Mouse (Mus musculus): ENCODE measurements around the gene Bfar. TPM values are rescaled to one million over a fixed set of nuclear protein-coding genes. Genes with fewer than 3 reads are reported as not detected.
"Not testable (repeated sequence)": the region's sequence is repeated elsewhere in the genome, so short reads cannot be mapped to it uniquely, and the experiment has no call there.

Gene Bfar
- total and polyA plus RNA-seq, 3 experiments: 3.5 to 34.6 (median 32.5) TPM

DNA sequence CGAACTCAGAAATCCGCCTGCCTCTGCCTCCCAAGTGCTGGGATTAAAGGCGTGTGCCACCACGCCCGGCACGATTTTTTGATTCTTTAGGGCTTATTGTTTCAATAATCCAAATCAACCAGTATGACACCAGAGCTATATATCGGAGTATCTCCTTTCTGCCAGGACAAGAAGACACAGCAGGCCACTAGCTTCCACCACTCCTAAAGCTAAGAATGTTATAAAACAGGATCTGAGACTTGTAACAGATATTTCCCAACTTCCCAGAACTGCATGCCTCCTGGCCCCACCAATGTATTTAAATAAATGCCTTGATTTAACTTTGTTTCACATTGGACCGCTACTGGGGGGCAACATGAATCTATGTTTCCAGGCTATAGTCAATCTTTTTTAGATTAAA, 76.0 kb downstream of the Bfar start:
- no peak for ATAC-seq (ENCODE audit: extremely low read depth, insufficient number of reproducible peaks, low FRiP score, poor library complexity, severe bottlenecking)
- no peak overlapping the region for H3K4me3 ChIP-seq (ENCODE audit: low read depth, low read length)
- TF ChIP-seq GATA1 (IDR thresholded peaks at IDR 0.05; ENCODE audit: borderline replicate concordance, low read length) (no peak), POLR2AphosphoS5 (IDR thresholded peaks at IDR 0.05; ENCODE audit: insufficient replicate concordance, low read depth, low read length) (no peak), CTCF (IDR thresholded peaks at IDR 0.05; ENCODE audit: low read depth, low read length) (no peak), GATA2 (IDR thresholded peaks at IDR 0.05; ENCODE audit: borderline replicate concordance, low read depth, low read length) (no peak), TAL1 (conservative IDR thresholded peaks at IDR 0.05; ENCODE audit: low read depth, low read length) (no peak)
- DNase-seq (ENCODE audit: low spot score): no peak
- H3K4me1 ChIP-seq (ENCODE audit: insufficient read depth, low read depth, low read length): peaks cover 3% of the 10 kb centered on the region; the same call in 1 of the 2 replicates
- H3K9me3 ChIP-seq (replicated peaks): no peaks in the 10 kb centered on the region
- H3K36me3 ChIP-seq (replicated peaks): no peaks in the 10 kb centered on the region
- H3K27me3 ChIP-seq (ENCODE audit: insufficient read depth, low read length): peaks cover 3% of the 10 kb centered on the region

DNA sequence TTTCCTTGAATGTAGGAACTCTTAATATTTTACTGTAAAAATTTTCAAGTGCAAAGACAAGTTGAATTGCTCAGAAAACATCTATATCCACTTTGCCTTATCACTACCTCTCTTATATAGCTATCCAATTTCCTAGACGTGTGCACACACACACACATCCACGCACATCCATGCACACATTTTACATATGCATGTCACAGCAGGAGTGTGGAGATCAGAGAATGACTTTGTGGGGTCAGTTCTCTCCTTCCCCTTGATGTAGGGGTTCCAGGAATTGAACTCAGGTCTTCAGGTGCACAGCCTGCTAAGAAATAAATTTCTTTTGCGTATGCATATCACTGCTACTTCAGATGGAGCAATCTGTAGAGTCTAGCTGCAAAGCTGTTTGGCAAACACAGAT, 76.5 kb downstream of the Bfar start:
- Histone ChIP-seq H3K9me3 (replicated peaks) (no peaks in the 10 kb centered on the region), H3K27me3 (ENCODE audit: insufficient read depth, low read length) (peaks cover 3% of the 10 kb centered on the region), H3K36me3 (replicated peaks) (no peaks in the 10 kb centered on the region), H3K4me3 (ENCODE audit: low read depth, low read length) (no peak overlapping the region), H3K4me1 (ENCODE audit: insufficient read depth, low read depth, low read length) (peaks cover 3% of the 10 kb centered on the region; the same call in 1 of the 2 replicates)
- ATAC-seq (ENCODE audit: extremely low read depth, insufficient number of reproducible peaks, low FRiP score, poor library complexity, severe bottlenecking): no peak
- DNase-seq (ENCODE audit: low spot score): no peak
- TF ChIP-seq POLR2AphosphoS5 (IDR thresholded peaks at IDR 0.05; ENCODE audit: insufficient replicate concordance, low read depth, low read length) (no peak), TAL1 (conservative IDR thresholded peaks at IDR 0.05; ENCODE audit: low read depth, low read length) (no peak), GATA1 (IDR thresholded peaks at IDR 0.05; ENCODE audit: borderline replicate concordance, low read length) (no peak), GATA2 (IDR thresholded peaks at IDR 0.05; ENCODE audit: borderline replicate concordance, low read depth, low read length) (no peak), CTCF (IDR thresholded peaks at IDR 0.05; ENCODE audit: low read depth, low read length) (no peak)

DNA sequence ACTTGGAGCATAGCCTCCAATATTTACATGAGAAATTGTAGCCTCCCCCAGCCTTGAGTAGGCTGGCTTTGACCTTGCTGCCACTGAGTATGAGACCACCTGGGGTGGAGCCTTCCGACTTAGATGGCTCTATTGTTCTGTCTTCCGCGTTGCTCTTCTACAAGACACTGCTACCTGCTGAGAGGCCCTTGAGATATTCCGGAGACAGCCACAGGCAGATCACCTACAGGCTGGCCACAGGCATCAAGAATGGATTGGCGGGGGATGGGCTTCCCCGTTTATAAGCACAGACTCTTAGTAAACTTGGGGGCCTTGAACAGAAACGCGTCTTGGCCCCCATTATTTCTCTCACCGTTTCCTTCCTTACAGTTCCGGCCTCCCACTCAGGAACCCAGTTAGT, 77.2 kb downstream of the Bfar start:
- not testable (repeated sequence) for ATAC-seq (ENCODE audit: extremely low read depth, insufficient number of reproducible peaks, low FRiP score, poor library complexity, severe bottlenecking); H3K4me1 ChIP-seq (ENCODE audit: insufficient read depth, low read depth, low read length); H3K36me3 ChIP-seq (replicated peaks); H3K9me3 ChIP-seq (replicated peaks); H3K27me3 ChIP-seq (ENCODE audit: insufficient read depth, low read length); H3K4me3 ChIP-seq (ENCODE audit: low read depth, low read length); DNase-seq (ENCODE audit: low spot score)

DNA sequence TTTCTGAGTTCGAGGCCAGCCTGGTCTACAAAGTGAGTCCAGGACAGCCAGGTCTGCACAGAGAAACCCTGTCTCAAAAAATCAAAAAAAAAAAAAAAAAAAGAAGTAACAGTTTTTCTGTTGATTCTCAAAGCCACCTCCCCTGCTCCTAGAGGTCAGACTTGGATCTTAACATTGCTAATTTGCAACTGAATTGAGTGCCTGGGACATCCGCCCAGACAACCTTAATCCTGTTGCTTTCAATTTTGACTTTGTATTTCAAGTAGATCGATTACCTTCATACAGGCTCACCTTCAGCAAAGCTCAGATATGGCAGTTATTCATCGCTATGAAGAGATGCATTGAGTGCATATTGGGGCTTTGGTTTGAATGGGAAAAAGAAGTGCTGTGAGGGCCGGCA, 77.6 kb downstream of the Bfar start:
- no peak for DNase-seq (ENCODE audit: low spot score)
- Histone ChIP-seq H3K4me1 (ENCODE audit: insufficient read depth, low read depth, low read length) (peaks cover 3% of the 10 kb centered on the region), H3K4me3 (ENCODE audit: low read depth, low read length) (no peak overlapping the region), H3K9me3 (replicated peaks) (no peaks in the 10 kb centered on the region), H3K36me3 (replicated peaks) (no peaks in the 10 kb centered on the region), H3K27me3 (ENCODE audit: insufficient read depth, low read length) (peaks cover 3% of the 10 kb centered on the region)
- no peak for ATAC-seq (ENCODE audit: extremely low read depth, insufficient number of reproducible peaks, low FRiP score, poor library complexity, severe bottlenecking)
- TF ChIP-seq GATA1 (IDR thresholded peaks at IDR 0.05; ENCODE audit: borderline replicate concordance, low read length): no peak
- no peak for TF ChIP-seq TAL1 (conservative IDR thresholded peaks at IDR 0.05; ENCODE audit: low read depth, low read length)
- TF ChIP-seq POLR2AphosphoS5 (IDR thresholded peaks at IDR 0.05; ENCODE audit: insufficient replicate concordance, low read depth, low read length): no peak
- TF ChIP-seq GATA2 (IDR thresholded peaks at IDR 0.05; ENCODE audit: borderline replicate concordance, low read depth, low read length): no peak
- TF ChIP-seq CTCF (IDR thresholded peaks at IDR 0.05; ENCODE audit: low read depth, low read length): no peak

DNA sequence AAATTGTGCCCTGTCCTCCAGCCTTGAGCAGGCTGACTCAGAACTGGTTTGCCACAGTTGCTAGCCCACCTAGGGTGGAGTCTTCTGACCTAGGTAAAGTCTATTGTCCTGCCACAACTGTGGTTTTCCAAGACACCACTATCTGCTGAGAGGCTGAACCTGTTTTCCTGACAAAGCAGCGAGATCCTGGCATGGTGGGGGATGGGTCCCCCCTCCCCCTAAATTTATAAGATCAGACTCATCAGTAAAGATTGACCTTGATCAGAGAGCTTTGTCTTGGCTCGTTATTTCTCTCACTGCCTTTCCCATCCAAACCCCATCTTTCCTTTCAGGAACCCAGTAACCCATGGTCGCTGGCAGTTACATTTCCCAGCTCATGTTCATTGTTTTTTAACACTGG, 78.3 kb downstream of the Bfar start:
- Histone ChIP-seq H3K36me3 (replicated peaks) (no peaks in the 10 kb centered on the region), H3K9me3 (replicated peaks) (no peaks in the 10 kb centered on the region), H3K4me1 (ENCODE audit: insufficient read depth, low read depth, low read length) (peaks cover 7% of the 10 kb centered on the region), H3K27me3 (ENCODE audit: insufficient read depth, low read length) (peaks cover 8% of the 10 kb centered on the region), H3K4me3 (ENCODE audit: low read depth, low read length) (no peak overlapping the region)
- TF ChIP-seq TAL1 (conservative IDR thresholded peaks at IDR 0.05; ENCODE audit: low read depth, low read length) (no peak), GATA1 (IDR thresholded peaks at IDR 0.05; ENCODE audit: borderline replicate concordance, low read length) (no peak), POLR2AphosphoS5 (IDR thresholded peaks at IDR 0.05; ENCODE audit: insufficient replicate concordance, low read depth, low read length) (no peak), GATA2 (IDR thresholded peaks at IDR 0.05; ENCODE audit: borderline replicate concordance, low read depth, low read length) (no peak), CTCF (IDR thresholded peaks at IDR 0.05; ENCODE audit: low read depth, low read length) (no peak)
- DNase-seq (ENCODE audit: low spot score): no peak
- no peak for ATAC-seq (ENCODE audit: extremely low read depth, insufficient number of reproducible peaks, low FRiP score, poor library complexity, severe bottlenecking)

DNA sequence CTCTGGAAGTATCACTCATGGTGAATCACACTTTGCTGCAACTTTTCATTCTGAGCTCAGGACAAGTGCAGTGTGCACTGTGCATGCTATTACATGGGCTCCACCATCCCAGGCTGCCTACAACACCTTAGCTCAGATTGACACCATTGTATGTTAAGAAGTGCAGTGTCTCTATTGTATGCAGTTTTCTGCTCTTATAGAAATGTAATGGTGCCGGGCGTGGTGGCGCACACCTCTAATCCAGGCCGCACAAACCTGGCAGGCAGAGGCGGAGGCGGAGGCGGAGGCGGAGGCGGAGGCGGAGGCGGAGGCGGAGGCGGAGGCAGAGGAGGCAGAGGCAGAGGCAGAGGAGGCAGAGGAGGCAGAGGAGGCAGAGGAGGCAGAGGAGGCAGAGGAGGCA, 79.0 kb downstream of the Bfar start:
- TF ChIP-seq CTCF (IDR thresholded peaks at IDR 0.05; ENCODE audit: low read depth, low read length) (no peak), GATA1 (IDR thresholded peaks at IDR 0.05; ENCODE audit: borderline replicate concordance, low read length) (no peak), GATA2 (IDR thresholded peaks at IDR 0.05; ENCODE audit: borderline replicate concordance, low read depth, low read length) (no peak), TAL1 (conservative IDR thresholded peaks at IDR 0.05; ENCODE audit: low read depth, low read length) (no peak), POLR2AphosphoS5 (IDR thresholded peaks at IDR 0.05; ENCODE audit: insufficient replicate concordance, low read depth, low read length) (no peak)
- Histone ChIP-seq H3K4me3 (ENCODE audit: low read depth, low read length) (no peak overlapping the region), H3K36me3 (replicated peaks) (no peaks in the 10 kb centered on the region), H3K27me3 (ENCODE audit: insufficient read depth, low read length) (peaks cover 8% of the 10 kb centered on the region), H3K9me3 (replicated peaks) (no peaks in the 10 kb centered on the region), H3K4me1 (ENCODE audit: insufficient read depth, low read depth, low read length) (peaks cover 7% of the 10 kb centered on the region)
- DNase-seq (ENCODE audit: low spot score) (no peak), ATAC-seq (ENCODE audit: extremely low read depth, insufficient number of reproducible peaks, low FRiP score, poor library complexity, severe bottlenecking) (no peak)

Other genes starting within 250 kb of the Bfar start
- 40.1 and 54.1 TPM in 2 replicates for gene Parn, start 3.7 kb upstream of the Bfar start, total RNA-seq (2014; fragmentation: Nextera tagmentation)
- 53.7 and 54.7 TPM in 2 replicates for gene Parn, start 3.7 kb upstream of the Bfar start, total RNA-seq (2017)
- 93.8 and 105 TPM in 2 replicates for gene Parn, start 3.7 kb upstream of the Bfar start, polyA plus RNA-seq (2012)
- gene 3110001I22Rik, start 71 bp downstream of the Bfar start, total RNA-seq (2014; fragmentation: Nextera tagmentation): 8.8 and 11.1 TPM in 2 replicates
- 13.2 and 15.9 TPM in 2 replicates for gene 3110001I22Rik, start 71 bp downstream of the Bfar start, total RNA-seq (2017)
- 0.91 and 0.94 TPM in 2 replicates for gene 3110001I22Rik, start 71 bp downstream of the Bfar start, polyA plus RNA-seq (2012)
- gene Pla2g10, start 59.1 kb downstream of the Bfar start, total RNA-seq (2014; fragmentation: Nextera tagmentation): not detected in 2 replicates
- gene Pla2g10, start 59.1 kb downstream of the Bfar start, total RNA-seq (2017): not detected in 2 replicates
- gene Pla2g10, start 59.1 kb downstream of the Bfar start, polyA plus RNA-seq (2012): not detected in 2 replicates
- 67.6 and 67.8 TPM in 2 replicates for gene Rrn3, start 108.8 kb downstream of the Bfar start, total RNA-seq (2014; fragmentation: Nextera tagmentation)
- 65.8 and 72.3 TPM in 2 replicates for gene Rrn3, start 108.8 kb downstream of the Bfar start, total RNA-seq (2017)
- 18.3 and 21.2 TPM in 2 replicates for gene Rrn3, start 108.8 kb downstream of the Bfar start, polyA plus RNA-seq (2012)
- gene Ntan1, start 147.0 kb downstream of the Bfar start, total RNA-seq (2014; fragmentation: Nextera tagmentation): 39.7 and 54.2 TPM in 2 replicates
- gene Ntan1, start 147.0 kb downstream of the Bfar start, total RNA-seq (2017): 36.5 and 42.0 TPM in 2 replicates
- gene Ntan1, start 147.0 kb downstream of the Bfar start, polyA plus RNA-seq (2012): 9.0 and 9.2 TPM in 2 replicates
- gene Pdxdc1, start 231.3 kb downstream of the Bfar start, total RNA-seq (2014; fragmentation: Nextera tagmentation): 74.9 and 94.5 TPM in 2 replicates
- gene Pdxdc1, start 231.3 kb downstream of the Bfar start, total RNA-seq (2017): 68.8 and 72.1 TPM in 2 replicates
- 27.1 and 35.5 TPM in 2 replicates for gene Pdxdc1, start 231.3 kb downstream of the Bfar start, polyA plus RNA-seq (2012)
- gene Mpv17l, start 231.3 kb downstream of the Bfar start, total RNA-seq (2014; fragmentation: Nextera tagmentation): 1.9 and 2.6 TPM in 2 replicates
- gene Mpv17l, start 231.3 kb downstream of the Bfar start, total RNA-seq (2017): 0.98 and 1.2 TPM in 2 replicates
- gene Mpv17l, start 231.3 kb downstream of the Bfar start, polyA plus RNA-seq (2012): 0.04 and 0.05 TPM in 2 replicates

All from G1E (cell line).